Mouse (Mus musculus) lung, adult 2 months (tissue): ENCODE data around the gene Rpl19. TPM values are rescaled to one million over a fixed set of nuclear protein-coding genes. Genes with fewer than 3 reads are reported as not detected.

ENCODE experiments used
- DNase-seq: peaks from one replicate; pipeline ENCODE4 v3.0.0; 2022
- H3K4me1 ChIP-seq: fragments of 200-500 bp; 2 replicates; pipeline ENCODE4 v1.6.1; 2011; ENCODE audit warnings: low read length; ENCODE audit not compliant: control insufficient read depth, insufficient read depth
- H3K4me3 ChIP-seq: fragments of 200-500 bp; replicated peaks from 2 replicates; pipeline ENCODE3; 2011; ENCODE audit warnings: low read depth, mild to moderate bottlenecking, control low read depth, low read length; ENCODE audit errors: extremely low read depth
- CTCF ChIP-seq: fragments of 200-500 bp; IDR thresholded peaks from 2 replicates; pipeline ENCODE4 v1.5.1; 2011; ENCODE audit warnings: mild to moderate bottlenecking, low read length, control low read depth; ENCODE audit not compliant: insufficient read depth
- POLR2A ChIP-seq: fragments of 200-500 bp; IDR thresholded peaks from 2 replicates; pipeline ENCODE4 v1.6.1; 2011; ENCODE audit warnings: low read depth, mild to moderate bottlenecking, control low read depth, low read length, borderline replicate concordance; ENCODE audit errors: extremely low read depth
- WGBS: fragments of 180-500 bp; shearing (Covaris S2); methylation state at CpG from one replicate; pipeline ENCODE4 v1.1.7; 2018; 5-methylcytosine and 5-hydroxymethylcytosine counted together
- polyA plus RNA-seq: library from polyadenylated mRNA; depleted of rRNA; stranded (reverse); fragments of >200 nt; gene quantifications from 2 replicates; pipeline ENCODE4 v1.2.3, GENCODE M21; 2012; rRNA removed

Gene Rpl19
- 426 and 513 TPM in 2 replicates for polyA plus RNA-seq

DNA sequence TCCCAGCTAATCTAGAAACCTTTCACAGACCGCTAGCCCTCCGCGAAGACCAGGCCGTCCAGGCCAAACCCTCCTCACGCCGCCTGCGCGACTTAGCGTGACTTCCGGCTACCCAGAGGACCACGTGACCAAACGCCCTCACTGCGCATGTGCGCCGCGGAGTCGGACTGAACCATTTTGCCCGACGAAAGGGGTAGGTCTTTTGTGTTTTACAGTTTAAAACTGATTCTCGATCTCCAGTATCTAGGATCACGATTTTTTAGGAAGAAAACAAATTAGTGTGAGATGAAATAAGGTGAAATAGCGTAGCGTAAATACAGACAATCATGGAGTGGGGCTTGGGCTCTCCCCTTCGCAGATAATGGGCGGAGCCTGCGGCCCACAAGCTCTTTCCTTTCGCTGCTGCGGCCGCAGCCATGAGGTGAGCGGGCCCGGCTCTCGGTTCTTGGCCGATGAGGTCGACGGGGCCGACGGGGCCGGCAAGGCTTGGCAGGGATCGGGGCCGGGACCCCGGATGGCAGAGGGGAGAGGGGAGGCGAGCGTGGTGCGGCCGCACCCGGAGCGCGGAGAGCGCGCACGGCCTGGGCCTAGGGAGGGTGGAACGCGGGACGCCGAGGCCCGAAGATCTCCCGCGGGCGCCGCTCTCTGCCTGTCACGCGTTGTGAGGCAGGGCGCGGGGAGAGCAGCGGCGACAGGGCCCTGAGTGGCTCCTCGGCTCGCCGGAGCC is at the start of gene Rpl19:
Rpl19 (plus strand) TSS at position 141 of the 727 bp plus-strand sequence.
- WGBS = under 1% methylated on average over 68 of the region's 69 CpGs
- Histone ChIP-seq H3K4me3 (peak within 1 kb of the TSS; percentile 80), H3K4me1 (peaks cover 4% of the 10 kb centered on the region)
- no peak for TF ChIP-seq CTCF
- TF ChIP-seq POLR2A = peak; percentile 98
- peak; percentile 93 for DNase-seq

DNA sequence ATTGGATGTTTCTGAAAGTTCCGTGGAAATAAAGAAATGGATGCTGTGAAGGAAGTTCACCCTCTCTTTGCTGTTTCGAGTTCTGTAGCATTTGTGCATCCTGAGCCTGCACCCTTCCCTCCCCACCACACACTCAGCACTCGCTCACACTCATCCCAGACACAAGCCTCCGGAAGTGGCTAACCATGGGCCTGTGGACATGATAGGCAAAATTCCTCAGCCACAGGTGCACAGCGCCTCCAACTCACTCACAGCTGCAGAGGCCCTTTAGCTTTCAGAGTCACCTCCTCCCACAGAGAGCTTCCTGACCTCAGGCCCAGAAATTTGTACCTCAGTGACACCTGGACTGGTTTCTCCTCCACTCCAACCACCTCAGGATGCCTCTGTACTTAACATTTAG is 48.7 kb upstream of the Rpl19 start:
- WGBS = 74% methylated on average over 5 of the region's 5 CpGs
- no peak overlapping the region for H3K4me3 ChIP-seq
- TF ChIP-seq POLR2A = no peak
- TF ChIP-seq CTCF = no peak
- H3K4me1 ChIP-seq = no peaks in the 10 kb centered on the region
- DNase-seq = no peak

DNA sequence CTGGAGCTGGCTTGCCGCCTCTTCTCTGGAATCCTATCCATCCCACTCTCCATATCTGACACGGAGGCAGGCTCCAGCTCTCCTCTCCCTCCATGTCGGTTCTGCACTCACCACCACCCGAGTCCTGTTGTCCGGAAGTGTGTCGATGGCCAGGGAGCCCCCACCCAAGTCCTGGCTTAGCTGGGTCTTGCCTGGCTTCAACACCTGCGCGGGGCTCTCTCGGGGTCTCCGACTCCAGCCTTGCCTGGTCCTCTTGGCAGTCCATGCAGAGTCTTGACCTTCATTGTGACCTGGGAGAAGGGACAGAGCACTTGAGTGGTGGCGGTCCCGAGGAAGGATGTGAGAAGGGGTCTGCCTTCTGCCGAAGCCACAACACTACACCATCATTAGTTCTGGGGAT is 48.1 kb upstream of the Rpl19 start:
- 88% methylated on average over 13 of the region's 13 CpGs for WGBS
- DNase-seq = no peak
- TF ChIP-seq CTCF = no peak
- TF ChIP-seq POLR2A = no peak
- H3K4me1 ChIP-seq = no peaks in the 10 kb centered on the region
- no peak overlapping the region for H3K4me3 ChIP-seq

DNA sequence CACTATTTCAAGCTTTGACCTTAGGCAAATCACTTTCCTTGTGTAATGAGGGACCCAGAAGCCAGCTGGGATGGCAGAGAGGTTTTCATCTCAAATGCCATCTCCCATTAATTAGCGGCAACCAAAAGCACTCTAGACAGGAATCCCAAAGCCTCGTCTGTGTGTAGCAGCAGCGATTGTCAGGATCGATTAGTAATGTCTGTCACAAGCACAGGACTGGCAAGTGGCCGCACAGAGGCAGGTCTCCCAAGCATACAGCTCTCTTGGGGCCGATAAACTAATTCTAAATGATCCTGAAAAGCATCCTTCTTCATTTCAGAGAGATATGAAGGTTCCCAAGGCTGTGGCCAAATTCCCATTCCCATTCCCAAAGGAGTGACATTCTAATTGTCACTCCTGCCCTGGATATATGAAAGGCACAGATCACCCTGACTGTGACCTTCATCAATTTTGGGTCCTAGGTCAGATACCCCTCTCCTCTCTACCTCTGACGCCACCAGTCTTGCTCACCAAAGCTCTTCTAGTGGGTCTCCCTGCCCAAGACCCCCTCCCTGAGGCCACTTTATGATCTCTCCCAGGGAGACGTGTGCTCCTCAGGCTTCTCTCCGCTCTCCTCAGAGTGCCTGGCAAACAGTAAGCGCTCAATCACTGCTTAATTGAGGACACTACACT is 46.5 kb upstream of the Rpl19 start:
- 70% methylated on average over 10 of the region's 10 CpGs for WGBS
- DNase-seq = no peak
- H3K4me3 ChIP-seq = no peak overlapping the region

DNA sequence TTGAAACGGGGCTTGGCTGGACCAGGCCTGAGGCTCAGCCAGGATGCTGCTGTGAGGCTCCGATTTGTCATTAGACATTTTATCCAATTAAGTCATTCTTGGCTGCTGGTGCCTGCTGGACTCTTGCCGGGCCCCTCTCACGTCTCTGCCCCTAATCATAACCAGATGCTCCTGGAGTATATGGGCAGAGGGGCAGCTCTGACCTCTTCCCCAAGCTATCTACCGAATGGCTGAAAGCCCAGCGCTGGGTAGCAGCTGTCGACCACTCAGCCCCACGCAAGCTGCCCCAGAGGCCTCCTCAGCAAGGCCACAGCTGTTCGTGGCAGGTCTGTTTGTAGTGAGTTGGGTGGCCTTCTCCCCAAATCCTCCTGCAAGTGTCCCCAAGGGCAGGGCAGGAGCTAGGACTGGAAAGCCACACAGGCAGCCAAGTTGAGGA is 46.0 kb upstream of the Rpl19 start:
- no peaks in the 10 kb centered on the region for H3K4me1 ChIP-seq

More for the DNA sequence above, 46.5 kb upstream of the Rpl19 start:
- H3K4me1 ChIP-seq = no peaks in the 10 kb centered on the region
- no peak for TF ChIP-seq POLR2A
- no peak for TF ChIP-seq CTCF

DNA sequence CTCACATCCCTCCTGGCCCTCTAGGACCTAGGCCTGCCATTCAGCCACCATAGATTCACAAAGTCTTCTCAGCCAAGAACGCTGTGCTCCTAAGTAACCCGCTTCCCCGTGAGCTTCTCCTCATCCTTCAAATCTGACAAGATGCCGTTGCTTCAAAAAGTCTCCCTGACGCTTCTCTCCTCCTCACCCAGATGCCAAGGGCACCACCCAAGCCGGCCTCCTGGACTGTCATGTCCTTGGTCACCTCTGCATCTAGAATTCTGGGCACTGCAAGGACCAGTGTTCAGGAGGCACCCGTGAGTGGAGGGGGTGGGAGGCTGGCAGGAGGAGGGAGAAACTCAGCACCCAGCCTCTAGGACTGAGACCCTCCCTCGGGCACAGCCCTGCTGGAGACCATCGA is 43.8 kb upstream of the Rpl19 start:
- WGBS = 81% methylated on average over 9 of the region's 9 CpGs
- no peaks in the 10 kb centered on the region for H3K4me1 ChIP-seq
- H3K4me3 ChIP-seq = no peak overlapping the region
- TF ChIP-seq CTCF (no peak), POLR2A (no peak)
- DNase-seq = no peak

More for the DNA sequence above, 46.0 kb upstream of the Rpl19 start:
- H3K4me3 ChIP-seq = no peak overlapping the region
- DNase-seq = no peak
- 59% methylated on average over 9 of the region's 9 CpGs for WGBS
- no peak for TF ChIP-seq POLR2A
- TF ChIP-seq CTCF = no peak

DNA sequence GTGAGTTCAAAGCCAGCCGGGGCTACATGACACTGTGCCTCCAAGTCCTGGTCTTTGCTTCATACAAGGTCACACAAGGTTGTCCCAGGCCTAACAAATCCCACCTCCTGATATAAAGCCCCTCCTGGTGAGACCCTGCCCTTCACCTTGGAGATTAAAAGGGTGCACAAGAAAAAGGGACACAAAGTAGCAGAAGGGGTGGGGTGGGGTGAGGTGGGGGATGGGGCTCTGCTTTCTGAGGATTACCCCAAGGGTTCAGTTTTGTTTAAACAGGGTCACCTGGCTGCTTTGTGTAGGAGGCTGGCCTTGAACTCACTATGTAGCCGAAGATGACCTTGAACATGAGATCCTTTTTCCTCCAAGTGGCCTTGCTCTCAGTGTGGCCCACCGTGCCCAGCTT is 43.0 kb upstream of the Rpl19 start:
- whole genome bisulfite sequencing = 84% methylated on average over 3 of the region's 3 CpGs
- Histone ChIP-seq H3K4me1 (no peaks in the 10 kb centered on the region), H3K4me3 (no peak overlapping the region)
- no peak for DNase-seq
- TF ChIP-seq CTCF = no peak
- no peak for TF ChIP-seq POLR2A

DNA sequence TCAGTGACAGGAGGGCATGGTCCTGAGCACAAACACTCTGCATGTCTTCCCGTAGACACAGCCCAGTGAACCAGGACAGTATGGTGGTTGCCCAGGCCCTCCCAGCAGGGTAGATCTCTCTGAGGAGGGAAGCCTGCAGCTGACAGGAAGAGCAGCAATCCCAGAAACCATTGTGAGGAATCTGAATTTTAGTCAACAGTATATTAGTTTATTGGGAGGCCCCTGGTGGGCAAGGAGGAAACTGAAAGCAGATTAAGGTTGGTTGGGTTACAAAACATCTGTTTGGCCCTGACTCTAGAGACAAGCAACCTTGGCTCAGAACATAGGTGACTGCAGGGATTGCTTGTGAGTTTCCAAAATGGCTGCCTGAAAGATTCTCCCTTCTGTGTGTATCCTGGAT is 42.5 kb upstream of the Rpl19 start:
- H3K4me3 ChIP-seq = no peak overlapping the region
- no peaks in the 10 kb centered on the region for H3K4me1 ChIP-seq
- WGBS = 81% methylated on average over 1 of the region's 1 CpGs
- no peak for TF ChIP-seq POLR2A
- TF ChIP-seq CTCF = no peak
- DNase-seq = no peak

DNA sequence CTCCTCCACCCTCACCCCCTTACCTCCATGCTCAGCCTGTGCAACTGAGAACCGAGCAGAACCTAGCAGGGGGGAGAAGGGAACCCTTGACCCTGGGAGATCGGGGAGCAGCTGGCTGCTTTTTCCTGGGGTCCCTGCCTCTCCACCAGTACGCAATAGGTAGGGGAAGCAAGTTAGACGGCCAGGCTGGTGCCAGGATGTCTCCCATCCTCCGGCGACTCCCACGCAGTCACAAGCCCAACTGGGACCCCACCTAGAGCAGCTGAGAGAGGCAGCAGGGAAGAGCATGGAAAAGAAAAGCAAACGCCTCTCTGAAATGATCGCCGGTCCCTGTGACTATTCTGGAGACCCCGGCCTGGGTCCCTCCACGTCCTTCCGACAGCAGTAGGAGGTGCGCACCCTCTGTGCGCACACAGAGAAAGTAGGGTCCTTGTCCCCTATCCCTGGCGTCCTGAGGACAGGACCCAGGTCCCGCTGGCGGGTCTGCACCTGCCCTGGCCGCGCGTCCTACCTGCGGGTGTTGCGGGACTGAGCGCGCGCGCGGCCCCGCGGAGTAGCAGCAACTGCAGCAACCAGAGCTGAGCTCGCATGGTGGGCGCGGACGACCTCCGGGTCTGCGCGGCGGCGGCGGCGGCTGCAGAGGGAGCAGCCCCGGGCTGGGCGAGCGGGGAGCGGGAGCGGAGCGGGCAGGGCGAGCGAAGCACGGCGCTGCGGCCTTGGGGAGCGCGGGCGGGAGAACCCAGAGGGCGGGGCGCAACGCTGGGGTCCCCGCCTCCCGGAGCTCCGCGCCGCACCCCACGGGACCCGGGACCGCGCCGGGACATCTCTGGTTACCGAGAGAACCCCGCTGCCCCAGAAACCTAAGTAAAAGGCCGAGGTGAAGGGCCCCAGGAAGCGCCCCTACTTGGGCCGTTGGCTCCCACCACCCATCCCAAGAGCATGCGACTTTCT is 40.5 kb upstream of the Rpl19 start, which contains the start of gene Plxdc1:
Plxdc1 (minus strand) TSS at position 718 of the 951 bp plus-strand sequence.
- DNase-seq = peak; percentile 56
- TF ChIP-seq CTCF (no peak), POLR2A (no peak)
- 3% methylated on average over 68 of the region's 74 CpGs for WGBS
- Histone ChIP-seq H3K4me1 (0 out of 2 replicates have a peak, but pooled peaks cover 2% of the 10 kb centered on the region), H3K4me3 (peak within 1 kb of the TSS; percentile 63)
